Mouse (Mus musculus) liver, embryonic 15.5 days (tissue): ENCODE results near the gene Csnk1d. TPM values are rescaled to one million over a fixed set of nuclear protein-coding genes. Genes with fewer than 3 reads are reported as not detected.

ENCODE experiments used
- ATAC-seq: fragments of 200-750 bp; cut with Nextera tagmentation; 2 replicates; pipeline ENCODE4 v1.8.0; 2017; ENCODE audit warnings: moderate number of reproducible peaks, mild to moderate bottlenecking, moderate library complexity; ENCODE audit not compliant: insufficient read depth
- H3K27ac ChIP-seq: fragments of 300-500 bp; sonication (generic); replicated peaks from 2 replicates; pipeline ENCODE4 v1.5.1; 2015; ENCODE audit warnings: mild to moderate bottlenecking, inconsistent platforms
- H3K27me3 ChIP-seq: fragments of 300-500 bp; sonication (generic); 2 replicates; pipeline ENCODE4 v1.6.1; 2015; ENCODE audit warnings: mild to moderate bottlenecking, inconsistent platforms
- H3K36me3 ChIP-seq: fragments of 300-500 bp; sonication (generic); replicated peaks from 2 replicates; pipeline ENCODE4 v1.6.1; 2015; ENCODE audit warnings: moderate library complexity, mild to moderate bottlenecking, inconsistent platforms
- H3K4me1 ChIP-seq: fragments of 300-500 bp; sonication (generic); replicated peaks from 2 replicates; pipeline ENCODE4 v1.6.1; 2015; ENCODE audit warnings: inconsistent platforms
- H3K4me2 ChIP-seq: fragments of 300-500 bp; sonication (generic); 2 replicates; pipeline ENCODE4 v1.6.1; 2015; ENCODE audit warnings: moderate library complexity, mild to moderate bottlenecking, inconsistent platforms
- H3K4me3 ChIP-seq: fragments of 300-500 bp; sonication (generic); replicated peaks from 2 replicates; pipeline ENCODE4 v1.5.1; 2015; ENCODE audit warnings: mild to moderate bottlenecking, inconsistent platforms
- H3K9ac ChIP-seq: fragments of 300-500 bp; sonication (generic); 2 replicates; pipeline ENCODE4 v1.6.1; 2015; ENCODE audit warnings: moderate library complexity, mild to moderate bottlenecking, inconsistent platforms
- H3K9me3 ChIP-seq: fragments of 300-500 bp; sonication (generic); replicated peaks from 2 replicates; pipeline ENCODE4 v1.6.1; 2016; ENCODE audit warnings: inconsistent platforms
- WGBS: fragments of 180-500 bp; shearing (Covaris S2); methylation state at CpG from one replicate; pipeline ENCODE4 v1.1.7; 2015; ENCODE audit warnings: mixed read lengths; ENCODE audit not compliant: insufficient replicate concordance; 5-methylcytosine and 5-hydroxymethylcytosine counted together
- polyA plus RNA-seq: library from polyadenylated mRNA; unstranded; fragments of >200 nt; fragmentation: Nextera tagmentation; extraction: Ambion mirVana; gene quantifications from 2 replicates; pipeline ENCODE4 v1.2.1, GENCODE M21; 2015

The Csnk1d gene
- polyA plus RNA-seq, 1 experiment from 2014 or later = 36.1 TPM

GRCm38 (mm10) chr11:120964195-120965157, 26.7 kb downstream of the Csnk1d start:
- Histone ChIP-seq H3K4me3 (no peak overlapping the region), H3K4me2 (no peak overlapping the region), H3K36me3 (peaks cover 100% of the 10 kb centered on the region), H3K9me3 (no peaks in the 10 kb centered on the region), H3K27ac (no peak overlapping the region), H3K9ac (no peak overlapping the region), H3K27me3 (no peaks in the 10 kb centered on the region), H3K4me1 (peaks cover 15% of the 10 kb centered on the region)
- WGBS = 84% methylated on average over 10 of the region's 10 CpGs
- no peak for ATAC-seq

- Histone ChIP-seq H3K27ac (no peak overlapping the region), H3K4me3 (no peak overlapping the region), H3K4me2 (no peak overlapping the region), H3K27me3 (no peaks in the 10 kb centered on the region), H3K4me1 (peaks cover 31% of the 10 kb centered on the region), H3K36me3 (peaks cover 100% of the 10 kb centered on the region), H3K9me3 (no peaks in the 10 kb centered on the region), H3K9ac (no peak overlapping the region)
- WGBS = 82% methylated on average over 7 of the region's 7 CpGs
- ATAC-seq = no peak
These were observed 28.2 kb downstream of the Csnk1d start for GRCm38 (mm10) chr11:120962909-120963308.

- Histone ChIP-seq H3K9me3 (no peaks in the 10 kb centered on the region), H3K36me3 (peaks cover 100% of the 10 kb centered on the region), H3K4me1 (peaks cover 38% of the 10 kb centered on the region), H3K27ac (peak overlapping the region; percentile 21; the same call in 1 of the 2 replicates), H3K9ac (no peak overlapping the region), H3K27me3 (no peaks in the 10 kb centered on the region), H3K4me2 (no peak overlapping the region), H3K4me3 (no peak overlapping the region)
- ATAC-seq = no peak
- 84% methylated on average over 13 of the region's 13 CpGs for WGBS
These were observed 28.9 kb downstream of the Csnk1d start for GRCm38 (mm10) chr11:120962050-120962771.

- peaks cover 43% of the 10 kb centered on the region for H3K4me1 ChIP-seq
- no peaks in the 10 kb centered on the region for H3K9me3 ChIP-seq
- peak overlapping the region; percentile 21; the same call in 1 of the 2 replicates for H3K27ac ChIP-seq
- peaks cover 100% of the 10 kb centered on the region for H3K36me3 ChIP-seq
- no peak overlapping the region for H3K4me3 ChIP-seq
- no peaks in the 10 kb centered on the region for H3K27me3 ChIP-seq
- H3K4me2 ChIP-seq = no peak overlapping the region
- H3K9ac ChIP-seq = no peak overlapping the region
- no peak for ATAC-seq
- 77% methylated on average over 7 of the region's 7 CpGs for WGBS
These were observed 29.5 kb downstream of the Csnk1d start for GRCm38 (mm10) chr11:120961594-120961993.

GRCm38 (mm10) chr11:120960248-120960647, 30.9 kb downstream of the Csnk1d start:
- no peak overlapping the region for H3K4me3 ChIP-seq
- peak overlapping the region; percentile 7; the same call in 1 of the 2 replicates for H3K27ac ChIP-seq
- H3K27me3 ChIP-seq = no peaks in the 10 kb centered on the region
- no peak overlapping the region for H3K4me2 ChIP-seq
- peaks cover 44% of the 10 kb centered on the region for H3K4me1 ChIP-seq
- H3K36me3 ChIP-seq = peaks cover 100% of the 10 kb centered on the region
- H3K9ac ChIP-seq = no peak overlapping the region
- no peak for ATAC-seq
- 58% methylated on average over 1 of the region's 1 CpGs for WGBS
- no peaks in the 10 kb centered on the region for H3K9me3 ChIP-seq

GRCm38 (mm10) chr11:120959564-120959963, 31.6 kb downstream of the Csnk1d start:
- Histone ChIP-seq H3K27ac (no peak overlapping the region; the same call in 1 of the 2 replicates), H3K9ac (no peak overlapping the region), H3K9me3 (no peaks in the 10 kb centered on the region), H3K4me3 (no peak overlapping the region), H3K36me3 (peaks cover 99% of the 10 kb centered on the region), H3K27me3 (no peaks in the 10 kb centered on the region), H3K4me2 (no peak overlapping the region), H3K4me1 (peaks cover 45% of the 10 kb centered on the region)
- 40% methylated on average over 3 of the region's 3 CpGs for WGBS
- ATAC-seq = 0 out of 2 replicates have a peak, but pooled peaks have one; percentile 14

- WGBS = 90% methylated on average over 18 of the region's 18 CpGs
- no peak for ATAC-seq
- no peak overlapping the region for H3K9ac ChIP-seq
- no peak overlapping the region for H3K4me2 ChIP-seq
- peaks cover 99% of the 10 kb centered on the region for H3K36me3 ChIP-seq
- H3K4me3 ChIP-seq = no peak overlapping the region
- H3K4me1 ChIP-seq = peaks cover 50% of the 10 kb centered on the region
- no peak overlapping the region; the same call in 1 of the 2 replicates for H3K27ac ChIP-seq
- no peaks in the 10 kb centered on the region for H3K9me3 ChIP-seq
- H3K27me3 ChIP-seq = no peaks in the 10 kb centered on the region
These were observed 32.1 kb downstream of the Csnk1d start for GRCm38 (mm10) chr11:120959066-120959465.

GRCm38 (mm10) chr11:120957731-120958257, 33.3 kb downstream of the Csnk1d start:
- H3K36me3 ChIP-seq = peaks cover 92% of the 10 kb centered on the region

GRCm38 (mm10) chr11:120957052-120957451, 34.1 kb downstream of the Csnk1d start:
- ATAC-seq = no peak
- Histone ChIP-seq H3K27ac (no peak overlapping the region; the same call in 1 of the 2 replicates), H3K4me2 (no peak overlapping the region), H3K9me3 (no peaks in the 10 kb centered on the region), H3K9ac (no peak overlapping the region), H3K4me1 (peaks cover 70% of the 10 kb centered on the region), H3K27me3 (no peaks in the 10 kb centered on the region), H3K36me3 (peaks cover 85% of the 10 kb centered on the region), H3K4me3 (no peak overlapping the region)
- 84% methylated on average over 8 of the region's 8 CpGs for WGBS

More at GRCm38 (mm10) chr11:120957731-120958257, 33.3 kb downstream of the Csnk1d start:
- ATAC-seq = no peak
- Histone ChIP-seq H3K9ac (no peak overlapping the region), H3K4me1 (peaks cover 63% of the 10 kb centered on the region), H3K9me3 (no peaks in the 10 kb centered on the region), H3K4me2 (no peak overlapping the region), H3K27me3 (no peaks in the 10 kb centered on the region), H3K27ac (peak overlapping the region; percentile 48), H3K4me3 (no peak overlapping the region)
- WGBS = 47% methylated on average over 15 of the region's 15 CpGs

- no peak for ATAC-seq
- H3K36me3 ChIP-seq = peaks cover 72% of the 10 kb centered on the region
- 86% methylated on average over 8 of the region's 8 CpGs for WGBS
- no peak overlapping the region for H3K4me3 ChIP-seq
- peaks cover 83% of the 10 kb centered on the region for H3K4me1 ChIP-seq
- H3K9ac ChIP-seq = no peak overlapping the region
- no peaks in the 10 kb centered on the region for H3K9me3 ChIP-seq
- H3K27me3 ChIP-seq = no peaks in the 10 kb centered on the region
- no peak overlapping the region for H3K4me2 ChIP-seq
- 0 out of 2 replicates have a peak overlapping the region, but pooled peaks have one; percentile 29 for H3K27ac ChIP-seq
These were observed 35.4 kb downstream of the Csnk1d start for GRCm38 (mm10) chr11:120955701-120956100.
